Mouse (Mus musculus) C3H10T1/2 (cell line): ENCODE data around the gene Ccl3. TPM values are rescaled to one million over a fixed set of nuclear protein-coding genes. Genes with fewer than 3 reads are reported as not detected.

ENCODE experiments used
- polyA plus RNA-seq, 2 experiments: library from polyadenylated mRNA; unstranded; fragments of >200 nt; fragmentation: generic; extraction: Trizol; gene quantifications; one replicate each; pipeline ENCODE4 v1.2.1; 2012; ENCODE audit warnings: missing spikeins in 2 of 2

Ccl3 gene
- polyA plus RNA-seq: not detected

GRCm38 (mm10) chr11:83649305-83649841, at the start of gene Ccl3:
Gene Ccl3 (minus strand): TSS chr11:83649355.

GRCm38 (mm10) chr11:83662204-83662603, 13.0 kb upstream of the Ccl3 start, which contains the start of gene Ccl4:
Gene Ccl4 (plus strand): TSS chr11:83662584.

GRCm38 (mm10) chr11:83645521-83645920, 3.6 kb downstream of the Ccl3 start, which contains the start of gene Rpl9-ps1:
Gene Rpl9-ps1 (minus strand): TSS chr11:83645621.

Other genes starting within 250 kb of the Ccl3 start
- under 1 TPM; 0.07 to 0.08 TPM for gene Rasl10b, start 240.2 kb downstream of the Ccl3 start, polyA plus RNA-seq
- under 1 TPM in 1 of 2 experiments, not detected in 1; 0.01 TPM for gene Gas2l2, start 219.9 kb downstream of the Ccl3 start, polyA plus RNA-seq
- 10 to 100 TPM in 1 of 2 experiments, 1 to 10 TPM in 1; 4.0 to 14.1 TPM for gene 1700020L24Rik, start 211.7 kb downstream of the Ccl3 start, polyA plus RNA-seq
- gene Mmp28, start 186.3 kb downstream of the Ccl3 start, polyA plus RNA-seq: 1 to 10 TPM; 1.5 to 6.8 TPM
- gene Taf15, start 176.3 kb downstream of the Ccl3 start, polyA plus RNA-seq: 10 to 100 TPM in 1 of 2 experiments, 1 to 10 TPM in 1; 5.6 to 36.5 TPM
- gene Heatr9, start 127.2 kb downstream of the Ccl3 start, polyA plus RNA-seq: under 1 TPM in 1 of 2 experiments, not detected in 1; 0.04 TPM
- 10 to 100 TPM in 1 of 2 experiments, 1 to 10 TPM in 1; 4.4 to 79.3 TPM for gene Ccl5, start 118.8 kb downstream of the Ccl3 start, polyA plus RNA-seq
- 1 to 10 TPM; 1.6 to 6.6 TPM for gene Ccl9, start 70.7 kb downstream of the Ccl3 start, polyA plus RNA-seq
- gene Ccl6, start 56.3 kb downstream of the Ccl3 start, polyA plus RNA-seq: under 1 TPM in 1 of 2 experiments, not detected in 1; 0.47 TPM
- not detected for gene Rpl9-ps1, start 3.7 kb downstream of the Ccl3 start, polyA plus RNA-seq
- gene Ccl4, start 13.2 kb upstream of the Ccl3 start, polyA plus RNA-seq: not detected
- under 1 TPM in 1 of 2 experiments, not detected in 1; 0.21 TPM for gene Wfdc17, start 54.6 kb upstream of the Ccl3 start, polyA plus RNA-seq
- 10 to 100 TPM in 1 of 2 experiments, under 1 TPM in 1; 0.85 to 11.0 TPM for gene Wfdc18, start 59.7 kb upstream of the Ccl3 start, polyA plus RNA-seq
- gene Wfdc21, start 97.6 kb upstream of the Ccl3 start, polyA plus RNA-seq: 1 to 10 TPM in 1 of 2 experiments, not detected in 1; 6.1 TPM
- 10 to 100 TPM in 1 of 2 experiments, 1 to 10 TPM in 1; 6.4 to 21.6 TPM for gene Heatr6, start 104.3 kb upstream of the Ccl3 start, polyA plus RNA-seq
- not detected for gene Hnf1b, start 200.7 kb upstream of the Ccl3 start, polyA plus RNA-seq